Mouse (Mus musculus) bone marrow, adult 2 months (tissue): ENCODE measurements around the gene Itga3. TPM values are rescaled to one million over a fixed set of nuclear protein-coding genes. Genes with fewer than 3 reads are reported as not detected.

Experiments used
- H3K27ac ChIP-seq: fragments of 200-500 bp; 2 replicates; pipeline ENCODE4 v1.5.1; 2012; ENCODE audit warnings: low read depth, mild to moderate bottlenecking, control low read depth, inconsistent platforms, low read length; ENCODE audit not compliant: control insufficient read depth, poor library complexity, insufficient read depth
- H3K4me1 ChIP-seq: fragments of 200-500 bp; 2 replicates; pipeline ENCODE4 v1.6.1; 2011; ENCODE audit warnings: low read length; ENCODE audit not compliant: control insufficient read depth, insufficient read depth
- H3K4me3 ChIP-seq: fragments of 200-500 bp; replicated peaks from 2 replicates; pipeline ENCODE3; 2011; ENCODE audit warnings: mild to moderate bottlenecking, low read depth, low read length, control low read depth; ENCODE audit not compliant: control insufficient read depth
- CTCF ChIP-seq: fragments of 200-500 bp; IDR thresholded peaks from 2 replicates; pipeline ENCODE4 v1.5.1; 2011; ENCODE audit warnings: low read length, control low read depth; ENCODE audit not compliant: control insufficient read depth, insufficient read depth
- POLR2A ChIP-seq: fragments of 200-500 bp; IDR thresholded peaks from 2 replicates; pipeline ENCODE4 v1.6.1; 2011; ENCODE audit warnings: low read depth, mild to moderate bottlenecking, control low read depth, low read length, borderline replicate concordance; ENCODE audit not compliant: control insufficient read depth
- WGBS: fragments of 180-500 bp; shearing (Covaris S2); methylation state at CpG from one replicate; pipeline ENCODE4 v1.1.7; 2018; 5-methylcytosine and 5-hydroxymethylcytosine counted together
- polyA plus RNA-seq: library from polyadenylated mRNA; stranded (reverse); fragments of >200 nt; gene quantifications from 2 replicates; pipeline ENCODE4 v1.2.4, GENCODE M21; 2011; ENCODE audit warnings: low replicate concordance; ENCODE audit not compliant: missing spikeins, insufficient read depth, insufficient read length

The Itga3 gene
- polyA plus RNA-seq, 1 experiment: 2.1 TPM

DNA sequence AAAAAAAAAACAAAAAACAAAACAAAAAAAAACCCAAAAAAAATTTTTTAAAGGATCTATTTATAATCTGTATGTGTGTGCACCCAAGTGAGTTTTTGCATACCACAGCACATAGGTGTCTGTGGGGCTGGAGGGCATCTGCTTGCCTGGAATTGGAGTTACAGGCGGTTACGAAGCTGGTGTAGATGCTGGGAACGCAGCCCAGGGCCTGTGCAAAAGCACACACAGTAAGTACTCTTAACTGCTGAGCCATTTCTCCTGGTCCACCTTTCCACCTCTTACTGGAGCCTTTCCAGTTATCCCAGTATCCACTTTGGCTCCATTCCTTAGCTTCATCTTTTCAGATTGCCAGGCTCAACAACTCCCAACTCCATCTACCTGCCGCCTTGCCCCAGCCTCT, 33.5 kb downstream of the Itga3 start:
- WGBS: 82% methylated on average over 4 of the region's 4 CpGs
- TF ChIP-seq POLR2A (no peak), CTCF (no peak)
- H3K4me3 ChIP-seq: no peak overlapping the region
- H3K4me1 ChIP-seq: peaks cover 1% of the 10 kb centered on the region; the same call in 1 of the 2 replicates
- H3K27ac ChIP-seq: no peak overlapping the region

DNA sequence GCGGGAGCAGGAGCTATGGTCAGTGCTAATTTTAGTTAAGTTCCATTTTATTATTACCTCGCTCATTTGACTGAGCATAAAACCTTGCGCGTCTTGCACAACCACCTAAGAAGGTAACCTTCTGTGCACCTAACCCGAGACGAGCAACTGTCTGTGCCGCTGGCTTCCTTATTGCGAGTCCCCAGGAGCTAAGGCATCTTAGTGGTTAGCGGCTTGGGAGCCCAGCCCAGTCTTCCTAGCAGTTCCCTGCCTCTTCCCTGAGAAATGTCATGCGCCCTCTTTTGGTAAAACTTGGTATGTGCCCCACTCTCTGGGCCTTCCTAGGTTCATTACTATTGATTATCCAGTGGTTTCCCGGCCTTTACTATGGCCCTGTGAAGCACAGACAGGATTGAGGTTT, 34.5 kb downstream of the Itga3 start:
- H3K4me3 ChIP-seq: peak overlapping the region; percentile 71
- peaks cover 1% of the 10 kb centered on the region; the same call in 1 of the 2 replicates for H3K4me1 ChIP-seq
- no peak overlapping the region for H3K27ac ChIP-seq
- TF ChIP-seq POLR2A (no peak), CTCF (peak; percentile 56)
- WGBS: under 1% methylated on average over 11 of the region's 11 CpGs

DNA sequence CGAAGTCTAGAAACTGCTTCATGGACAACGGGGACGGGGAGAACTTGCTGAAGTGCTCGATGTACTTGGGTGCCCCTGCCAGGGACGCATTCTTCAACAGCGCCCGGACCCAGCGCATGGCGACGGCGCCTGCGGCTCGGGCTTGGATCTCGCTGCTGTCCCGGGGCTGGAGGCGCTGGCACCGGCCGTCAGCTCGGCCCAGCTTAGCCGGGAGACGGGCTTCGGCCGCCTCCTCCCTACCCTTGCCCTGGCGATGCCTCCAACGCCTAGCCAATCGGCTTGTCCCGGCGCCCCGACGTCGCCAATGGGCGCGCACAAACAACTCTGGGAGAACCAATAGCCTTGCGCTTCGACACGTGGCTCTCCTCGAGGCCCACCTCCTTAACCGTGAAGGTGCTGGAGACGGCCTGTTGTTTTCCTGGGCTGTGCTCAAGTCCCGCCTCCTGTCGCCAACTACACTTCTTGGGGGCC, 35.4 kb downstream of the Itga3 start, which contains the start of gene Pdk2:
TSS of gene Pdk2 (minus strand) at position 216 of the 471 bp plus-strand sequence.
- Histone ChIP-seq H3K4me3 (peak within 1 kb of the TSS; percentile 73), H3K4me1 (peaks cover 1% of the 10 kb centered on the region; the same call in 1 of the 2 replicates), H3K27ac (peak within 1 kb of the TSS; percentile 31)
- TF ChIP-seq CTCF: no peak
- peak; percentile 67; the same call in 1 of the 2 replicates for TF ChIP-seq POLR2A
- under 1% methylated on average over 41 of the region's 41 CpGs for WGBS

DNA sequence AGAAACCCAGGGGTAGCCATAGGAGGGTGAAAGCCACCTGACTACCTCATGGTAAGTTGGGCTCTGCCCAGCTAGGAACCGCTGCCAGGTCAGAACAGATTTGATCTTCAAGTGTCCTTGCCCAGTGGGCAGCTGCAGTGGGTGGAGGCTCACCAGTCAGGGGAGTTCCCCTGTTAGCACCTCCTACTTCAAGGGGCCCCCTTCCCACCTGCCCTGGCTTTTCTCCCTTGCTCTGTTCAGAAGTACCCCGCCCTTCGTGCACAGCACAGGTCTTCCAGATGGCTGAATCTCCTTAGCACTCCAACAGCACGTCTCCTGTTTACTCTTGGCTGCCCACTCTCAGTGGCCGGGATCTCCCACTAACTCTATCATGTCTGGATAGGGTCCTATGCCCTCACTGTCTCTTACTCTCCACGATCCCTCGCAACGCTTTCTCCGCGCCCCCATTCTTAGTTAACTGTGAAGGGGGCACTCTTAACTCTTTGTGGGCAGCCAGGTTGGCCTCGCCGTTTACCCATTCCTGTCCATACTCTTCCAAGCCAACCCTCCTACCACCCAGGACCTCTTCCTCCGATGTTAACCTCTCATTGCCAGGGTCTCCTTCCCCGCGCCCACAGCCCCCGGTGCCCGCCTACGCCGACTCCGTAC, 36.0 kb downstream of the Itga3 start:
- Histone ChIP-seq H3K4me1 (peaks cover 1% of the 10 kb centered on the region; the same call in 1 of the 2 replicates), H3K4me3 (peak overlapping the region; percentile 73), H3K27ac (peak overlapping the region; percentile 31)
- 1% methylated on average over 20 of the region's 20 CpGs for WGBS
- TF ChIP-seq CTCF: no peak
- no peak for TF ChIP-seq POLR2A

DNA sequence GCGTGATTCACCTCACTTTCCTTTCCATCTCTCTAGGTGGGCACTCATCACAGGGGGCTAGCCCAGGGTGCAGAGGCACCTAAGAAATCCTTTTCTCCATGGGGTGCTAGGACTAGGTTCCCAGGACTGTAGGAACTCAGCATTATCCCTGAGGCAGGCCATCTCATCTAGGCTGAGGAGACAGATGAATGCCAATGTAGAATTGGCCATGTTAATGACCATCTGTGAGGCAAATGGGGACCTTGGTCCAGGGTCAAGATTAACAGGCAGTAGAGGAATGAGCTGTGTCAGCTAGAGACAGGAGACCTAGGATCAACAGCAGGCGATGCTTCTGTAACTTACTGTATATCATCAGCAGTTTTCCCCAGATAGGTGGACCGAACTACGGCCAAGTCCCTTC, 36.8 kb downstream of the Itga3 start:
- peaks cover 1% of the 10 kb centered on the region; the same call in 1 of the 2 replicates for H3K4me1 ChIP-seq
- TF ChIP-seq CTCF (no peak), POLR2A (no peak)
- no peak overlapping the region for H3K27ac ChIP-seq
- 83% methylated on average over 4 of the region's 4 CpGs for WGBS
- H3K4me3 ChIP-seq: no peak overlapping the region

DNA sequence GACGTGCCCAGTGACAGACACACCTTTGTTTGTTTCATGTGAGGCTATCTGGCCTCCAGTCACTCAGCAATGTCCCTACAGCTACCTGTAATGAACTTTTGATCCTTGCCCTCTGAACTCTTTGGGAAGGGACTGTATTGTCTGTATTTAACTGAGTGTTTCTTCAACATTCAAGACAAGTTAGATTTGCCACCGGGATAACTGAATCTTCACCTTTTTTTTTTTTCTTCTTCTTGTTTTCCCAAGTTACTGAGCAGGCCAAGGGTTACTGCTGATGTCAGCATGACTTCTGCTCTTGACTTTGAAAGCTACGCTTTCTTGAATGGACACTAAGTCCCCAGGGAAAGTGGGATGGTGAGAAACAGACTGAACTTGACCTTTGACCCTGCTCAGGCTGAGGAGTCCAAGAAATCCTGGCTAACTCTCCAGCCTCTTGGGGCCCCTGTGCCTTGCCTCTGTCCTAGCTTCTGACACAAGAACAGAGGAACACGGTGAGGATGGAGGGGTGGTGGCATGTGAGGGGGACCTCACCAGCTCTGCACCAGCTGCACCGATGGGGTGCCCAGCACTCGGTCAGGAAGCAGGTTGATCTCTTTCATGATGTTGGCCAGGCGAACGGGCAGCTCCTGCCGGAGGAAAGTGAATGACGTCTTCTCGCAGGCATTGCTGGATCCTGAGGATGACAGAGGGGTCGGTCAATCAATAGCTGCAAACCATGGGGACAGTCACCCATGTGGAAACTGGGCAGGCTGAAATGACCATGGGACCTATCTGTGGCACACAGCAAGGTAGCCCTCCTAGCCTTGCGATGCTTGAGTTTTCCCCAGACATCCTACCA, 37.6 kb downstream of the Itga3 start:
- Histone ChIP-seq H3K4me1 (peaks cover 1% of the 10 kb centered on the region; the same call in 1 of the 2 replicates), H3K27ac (no peak overlapping the region), H3K4me3 (no peak overlapping the region)
- 84% methylated on average over 13 of the region's 13 CpGs for WGBS
- TF ChIP-seq POLR2A (no peak), CTCF (no peak)

DNA sequence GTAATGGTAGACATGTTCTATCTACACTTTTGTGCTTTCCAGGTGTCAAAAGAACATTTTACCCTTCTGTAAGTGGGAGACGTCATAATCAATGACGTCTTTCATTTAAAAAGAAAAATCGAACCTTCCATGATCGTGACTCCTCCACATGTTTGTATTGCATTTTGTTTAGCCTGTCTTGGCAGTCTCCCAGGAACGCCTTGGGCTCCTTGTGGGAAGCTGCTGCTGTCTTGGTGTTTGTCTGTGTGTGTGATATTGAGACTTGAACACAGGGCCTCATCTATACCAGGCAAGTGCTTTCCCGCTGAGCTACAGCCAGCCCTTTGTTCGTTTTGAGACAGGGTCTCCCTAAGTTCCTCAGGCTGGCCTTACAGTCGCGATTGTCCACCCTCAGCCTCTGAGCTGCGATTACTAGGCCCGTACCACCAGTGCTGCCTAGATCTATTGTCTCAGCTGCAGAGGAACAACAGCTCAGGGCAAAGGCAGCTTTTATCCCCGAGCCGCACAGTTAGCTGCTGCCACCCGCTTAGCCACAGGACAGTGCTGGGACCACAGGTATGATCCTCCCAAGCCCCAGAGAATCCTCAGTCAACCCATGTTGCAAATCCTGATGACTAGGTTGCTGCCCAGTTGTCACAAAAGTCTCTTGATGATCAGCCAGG, 38.3 kb downstream of the Itga3 start:
- 86% methylated on average over 14 of the region's 14 CpGs for WGBS
- Histone ChIP-seq H3K4me3 (no peak overlapping the region), H3K4me1 (peaks cover 1% of the 10 kb centered on the region; the same call in 1 of the 2 replicates), H3K27ac (no peak overlapping the region)
- TF ChIP-seq POLR2A (no peak), CTCF (no peak)
